Mouse (Mus musculus): ENCODE data around the gene Ugt1a7c. TPM values are rescaled to one million over a fixed set of nuclear protein-coding genes. Genes with fewer than 3 reads are reported as not detected.

Gene Ugt1a7c
- polyA plus RNA-seq, 1 experiment from 2014 or later, result 1.2 TPM

DNA sequence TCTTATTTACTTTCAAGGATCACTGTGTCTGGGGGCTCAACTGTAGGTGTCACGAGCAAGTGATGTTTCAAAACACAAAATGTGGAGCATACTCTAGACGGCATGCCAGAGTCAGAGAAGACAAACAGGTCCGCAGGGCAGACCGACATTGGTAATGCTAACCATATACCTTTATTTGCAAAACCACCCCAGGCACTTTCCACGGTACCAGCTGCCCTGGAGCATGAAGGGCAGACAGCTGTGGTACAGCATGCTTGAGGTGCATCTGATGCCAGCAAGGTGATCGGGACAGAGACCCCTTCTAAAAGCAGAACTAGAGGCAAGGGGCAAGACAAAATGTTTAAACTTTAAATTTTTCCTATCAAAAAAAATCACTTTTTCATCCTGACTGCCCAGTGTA, 168.1 kb downstream of the Ugt1a7c start:
- no peak overlapping the region for H3K27ac ChIP-seq (replicated peaks)
- H3K4me3 ChIP-seq, result no peak overlapping the region
- peaks cover 84% of the 10 kb centered on the region for H3K36me3 ChIP-seq
- no peak for ATAC-seq (ENCODE audit: low FRiP score, low read depth)
- no peaks in the 10 kb centered on the region for H3K4me1 ChIP-seq
- H3K9me3 ChIP-seq, result peaks cover 16% of the 10 kb centered on the region
- H3K9ac ChIP-seq (replicated peaks), result no peak overlapping the region
- 78% methylated on average over 6 of the region's 6 CpGs for WGBS
- no peak overlapping the region for H3K4me2 ChIP-seq (replicated peaks)
- no peaks in the 10 kb centered on the region for H3K27me3 ChIP-seq

GRCm38 (mm10) chr1:88263778-88264177, 168.9 kb downstream of the Ugt1a7c start:
- Histone ChIP-seq H3K36me3 (peaks cover 92% of the 10 kb centered on the region), H3K9ac (replicated peaks) (no peak overlapping the region), H3K4me2 (replicated peaks) (no peak overlapping the region), H3K27me3 (no peaks in the 10 kb centered on the region), H3K9me3 (0 out of 2 replicates have a peak, but pooled peaks cover 10% of the 10 kb centered on the region), H3K4me1 (no peaks in the 10 kb centered on the region), H3K27ac (replicated peaks) (no peak overlapping the region), H3K4me3 (no peak overlapping the region)
- 91% methylated on average over 5 of the region's 5 CpGs for WGBS
- no peak for ATAC-seq (ENCODE audit: low FRiP score, low read depth)

DNA sequence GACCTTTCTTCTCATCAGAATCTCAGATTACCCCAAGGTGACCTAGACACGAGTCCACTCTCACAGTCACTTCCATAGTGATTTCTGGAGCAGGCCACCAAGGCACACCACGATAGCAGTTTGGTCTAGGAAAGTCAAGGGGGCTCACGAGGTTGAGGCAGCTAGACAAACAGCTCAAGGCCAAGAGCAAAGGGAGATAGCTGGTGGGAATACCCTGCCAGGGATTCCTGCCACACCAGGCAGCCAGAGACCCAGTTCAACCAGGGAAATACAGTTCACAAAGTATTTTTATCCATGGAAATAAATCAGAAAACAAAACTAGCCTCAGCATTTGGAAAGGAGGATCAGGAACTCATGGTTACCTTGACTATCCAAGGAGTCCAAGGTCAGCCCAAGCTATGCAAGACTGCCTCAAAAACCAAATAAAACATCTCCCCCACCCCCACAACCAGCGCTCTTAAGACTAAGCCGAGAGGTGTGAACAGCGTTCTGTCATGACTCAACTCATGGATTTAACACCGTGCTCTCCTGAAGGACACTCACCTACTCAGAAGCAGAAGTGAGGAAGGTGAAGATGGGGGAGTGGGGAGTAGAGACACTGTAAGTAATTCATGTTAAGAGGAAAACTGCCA, 169.5 kb downstream of the Ugt1a7c start:
- H3K4me2 ChIP-seq (replicated peaks), result no peak overlapping the region
- H3K27me3 ChIP-seq, result no peaks in the 10 kb centered on the region
- WGBS, result 90% methylated on average over 7 of the region's 7 CpGs
- no peak overlapping the region for H3K9ac ChIP-seq (replicated peaks)
- H3K4me3 ChIP-seq, result no peak overlapping the region
- no peaks in the 10 kb centered on the region for H3K4me1 ChIP-seq
- 0 out of 2 replicates have a peak, but pooled peaks cover 7% of the 10 kb centered on the region for H3K9me3 ChIP-seq
- peaks cover 98% of the 10 kb centered on the region for H3K36me3 ChIP-seq
- no peak overlapping the region for H3K27ac ChIP-seq (replicated peaks)
- ATAC-seq (ENCODE audit: low FRiP score, low read depth), result no peak

GRCm38 (mm10) chr1:88264869-88265240, 170.0 kb downstream of the Ugt1a7c start:
- WGBS, result 80% methylated on average over 4 of the region's 4 CpGs
- no peak for ATAC-seq (ENCODE audit: low FRiP score, low read depth)
- no peaks in the 10 kb centered on the region for H3K27me3 ChIP-seq
- H3K9me3 ChIP-seq, result 0 out of 2 replicates have a peak, but pooled peaks cover 3% of the 10 kb centered on the region
- H3K4me3 ChIP-seq, result no peak overlapping the region
- H3K4me1 ChIP-seq, result no peaks in the 10 kb centered on the region
- H3K4me2 ChIP-seq (replicated peaks), result no peak overlapping the region
- no peak overlapping the region for H3K9ac ChIP-seq (replicated peaks)
- no peak overlapping the region for H3K27ac ChIP-seq (replicated peaks)
- peaks cover 98% of the 10 kb centered on the region for H3K36me3 ChIP-seq

DNA sequence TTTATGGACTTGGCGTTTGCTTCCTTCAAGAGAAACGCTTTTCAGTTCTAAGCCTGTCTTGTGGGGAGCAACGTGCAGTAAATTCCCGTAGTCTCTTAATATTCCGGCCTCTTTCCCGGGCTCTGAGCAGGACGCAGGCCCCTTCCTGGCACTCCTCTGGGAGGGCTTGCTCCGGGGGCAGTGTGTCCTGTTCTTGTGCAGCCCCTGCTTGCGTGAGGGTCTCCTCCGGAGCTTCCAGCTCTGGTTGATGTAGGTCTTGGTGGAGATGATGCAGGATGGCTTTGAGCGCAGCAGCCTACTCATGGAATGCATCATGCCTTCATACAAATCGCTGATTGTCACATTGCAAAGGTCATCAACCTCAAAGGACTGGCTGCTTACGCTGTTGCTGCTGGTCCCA, 171.3 kb downstream of the Ugt1a7c start:
- no peaks in the 10 kb centered on the region for H3K4me1 ChIP-seq
- H3K27me3 ChIP-seq, result no peaks in the 10 kb centered on the region
- ATAC-seq (ENCODE audit: low FRiP score, low read depth), result no peak
- no peaks in the 10 kb centered on the region for H3K9me3 ChIP-seq
- peaks cover 88% of the 10 kb centered on the region for H3K36me3 ChIP-seq
- H3K4me3 ChIP-seq, result no peak overlapping the region
- 89% methylated on average over 13 of the region's 13 CpGs for WGBS
- no peak overlapping the region for H3K27ac ChIP-seq (replicated peaks)
- no peak overlapping the region for H3K9ac ChIP-seq (replicated peaks)
- H3K4me2 ChIP-seq (replicated peaks), result no peak overlapping the region

GRCm38 (mm10) chr1:88267489-88267888, 172.6 kb downstream of the Ugt1a7c start:
- no peak for ATAC-seq (ENCODE audit: low FRiP score, low read depth)

GRCm38 (mm10) chr1:88268070-88268469, 173.2 kb downstream of the Ugt1a7c start:
- no peaks in the 10 kb centered on the region for H3K27me3 ChIP-seq
- no peak overlapping the region for H3K4me2 ChIP-seq (replicated peaks)
- no peaks in the 10 kb centered on the region for H3K4me1 ChIP-seq
- H3K4me3 ChIP-seq, result no peak overlapping the region
- no peak overlapping the region for H3K27ac ChIP-seq (replicated peaks)
- H3K36me3 ChIP-seq, result peaks cover 89% of the 10 kb centered on the region
- H3K9me3 ChIP-seq, result no peaks in the 10 kb centered on the region
- no peak for ATAC-seq (ENCODE audit: low FRiP score, low read depth)
- no peak overlapping the region for H3K9ac ChIP-seq (replicated peaks)
- WGBS, result 85% methylated on average over 6 of the region's 6 CpGs

More at GRCm38 (mm10) chr1:88267489-88267888, 172.6 kb downstream of the Ugt1a7c start:
- H3K27ac ChIP-seq (replicated peaks), result no peak overlapping the region
- 95% methylated on average over 6 of the region's 6 CpGs for WGBS
- no peaks in the 10 kb centered on the region for H3K27me3 ChIP-seq
- no peaks in the 10 kb centered on the region for H3K9me3 ChIP-seq
- H3K9ac ChIP-seq (replicated peaks), result no peak overlapping the region
- H3K4me1 ChIP-seq, result no peaks in the 10 kb centered on the region
- H3K4me3 ChIP-seq, result no peak overlapping the region
- H3K36me3 ChIP-seq, result peaks cover 89% of the 10 kb centered on the region
- no peak overlapping the region for H3K4me2 ChIP-seq (replicated peaks)

Other genes with a start within 250 kb of the Ugt1a7c start
- 39.2 and 41.7 TPM in 2 replicates for gene Dgkd, start 241.8 kb upstream of the Ugt1a7c start, polyA plus RNA-seq (2016; fragmentation: Nextera tagmentation; extraction: Ambion mirVana)
- 35.5 and 36.8 TPM in 2 replicates for gene Usp40, start 86.5 kb upstream of the Ugt1a7c start, polyA plus RNA-seq (2016; fragmentation: Nextera tagmentation; extraction: Ambion mirVana)
- gene Ugt1a10, start 39.7 kb upstream of the Ugt1a7c start, polyA plus RNA-seq (2016; fragmentation: Nextera tagmentation; extraction: Ambion mirVana), result not detected in 2 replicates
- not detected in 2 replicates for gene Ugt1a9, start 24.3 kb upstream of the Ugt1a7c start, polyA plus RNA-seq (2016; fragmentation: Nextera tagmentation; extraction: Ambion mirVana)
- gene Ugt1a8, start 7.2 kb upstream of the Ugt1a7c start, polyA plus RNA-seq (2016; fragmentation: Nextera tagmentation; extraction: Ambion mirVana), result not detected in 2 replicates
- gene Ugt1a6b, start 8.2 kb downstream of the Ugt1a7c start, polyA plus RNA-seq (2016; fragmentation: Nextera tagmentation; extraction: Ambion mirVana), result not detected in 2 replicates
- gene Ugt1a6a, start 39.7 kb downstream of the Ugt1a7c start, polyA plus RNA-seq (2016; fragmentation: Nextera tagmentation; extraction: Ambion mirVana), result 0.58 and 0.61 TPM in 2 replicates
- gene Ugt1a5, start 71.0 kb downstream of the Ugt1a7c start, polyA plus RNA-seq (2016; fragmentation: Nextera tagmentation; extraction: Ambion mirVana), result not detected in 2 replicates
- gene Ugt1a2, start 105.5 kb downstream of the Ugt1a7c start, polyA plus RNA-seq (2016; fragmentation: Nextera tagmentation; extraction: Ambion mirVana), result 0.14 TPM in 1 of 2 replicates, not detected in the other
- 12.3 and 12.7 TPM in 2 replicates for gene Dnajb3, start 110.7 kb downstream of the Ugt1a7c start, polyA plus RNA-seq (2016; fragmentation: Nextera tagmentation; extraction: Ambion mirVana)
- gene Ugt1a1, start 116.9 kb downstream of the Ugt1a7c start, polyA plus RNA-seq (2016; fragmentation: Nextera tagmentation; extraction: Ambion mirVana), result not detected in 2 replicates
- gene Mroh2a, start 131.9 kb downstream of the Ugt1a7c start, polyA plus RNA-seq (2016; fragmentation: Nextera tagmentation; extraction: Ambion mirVana), result 1.1 and 1.6 TPM in 2 replicates
- gene Hjurp, start 182.6 kb downstream of the Ugt1a7c start, polyA plus RNA-seq (2016; fragmentation: Nextera tagmentation; extraction: Ambion mirVana), result 189 and 190 TPM in 2 replicates
- not detected in 2 replicates for gene Trpm8, start 182.6 kb downstream of the Ugt1a7c start, polyA plus RNA-seq (2016; fragmentation: Nextera tagmentation; extraction: Ambion mirVana)

All from midbrain, embryonic 12.5 days (tissue).